Mouse (Mus musculus): ENCODE results near the gene Cideb. TPM values are rescaled to one million over a fixed set of nuclear protein-coding genes. Genes with fewer than 3 reads are reported as not detected.
A peak's percentile ranks its signal among the peaks of the same experiment; 100 is the strongest.

Cideb gene
- total and polyA plus RNA-seq, 3 experiments, result 0.53 to 2.4 TPM; not detected in 1

GRCm38 (mm10) chr14:55795380-55796163 is 37.3 kb upstream of the Cideb start (continued):
- TF ChIP-seq TAL1 (IDR thresholded peaks at IDR 0.05; ENCODE audit: low read length) (no peak; the same call in 1 of the 2 replicates), TCF12 (IDR thresholded peaks at IDR 0.05; ENCODE audit: low read depth, low read length) (peak; percentile 47; the same call in 1 of the 2 replicates), ELF1 (IDR thresholded peaks at IDR 0.05; ENCODE audit: low read depth, low read length) (peak; percentile 30; the same call in 1 of the 2 replicates)

GRCm38 (mm10) chr14:55793946-55794345 is 35.7 kb upstream of the Cideb start:
- no peaks in the 10 kb centered on the region for H3K79me2 ChIP-seq (ENCODE audit: control insufficient read depth, insufficient read depth, low read length, poor library complexity)
- H3K4me1 ChIP-seq (ENCODE audit: control insufficient read depth in 1 of 2, insufficient read depth in 2 of 2, low read length in 2 of 2), result peaks cover 2 to 13% of the 10 kb centered on the region in 2 experiments
- TF ChIP-seq RCOR1 (IDR thresholded peaks at IDR 0.05; ENCODE audit: low read depth, low read length) (peak; percentile 49; the same call in 1 of the 2 replicates), SIN3A (IDR thresholded peaks at IDR 0.05; ENCODE audit: low read length) (peak; percentile 14; the same call in 1 of the 2 replicates), USF1 (IDR thresholded peaks at IDR 0.05; ENCODE audit: low read depth, low read length) (no peak)
- H3K4me3 ChIP-seq (ENCODE audit: control insufficient read depth in 1 of 2, insufficient read depth in 1 of 2, low read depth in 2 of 2, low read length in 2 of 2), result no peak overlapping the region
- no peaks in the 10 kb centered on the region for H3K27me3 ChIP-seq (ENCODE audit: control insufficient read depth in 1 of 2, insufficient read depth in 2 of 2, low read length in 2 of 2)
- H3K9me3 ChIP-seq (replicated peaks; ENCODE audit: insufficient read depth, low read length), result no peaks in the 10 kb centered on the region
- peak; percentile 51 for DNase-seq (ENCODE audit: low read depth, low spot score)
- H3K9ac ChIP-seq (ENCODE audit: control insufficient read depth, low read depth, low read length, poor library complexity, severe bottlenecking), result no peak overlapping the region
- H3K27ac ChIP-seq (ENCODE audit: control insufficient read depth, low read depth, low read length), result no peak overlapping the region
- peaks cover 0 to 12% of the 10 kb centered on the region in 2 experiments; a peak in 2 of 4 replicates for H3K36me3 ChIP-seq (ENCODE audit: control insufficient read depth in 1 of 2, insufficient read depth in 2 of 2, low read length in 2 of 2)

- no peak for TF ChIP-seq BHLHE40 (IDR thresholded peaks at IDR 0.05; ENCODE audit: borderline replicate concordance, low read depth, low read length)
- TF ChIP-seq MXI1 (IDR thresholded peaks at IDR 0.05; ENCODE audit: low read depth, low read length), result no peak
- no peak for TF ChIP-seq MEF2A (IDR thresholded peaks at IDR 0.05; ENCODE audit: extremely low read depth, insufficient replicate concordance, low read depth, low read length, poor library complexity, severe bottlenecking)
- no peak for TF ChIP-seq GABPA (IDR thresholded peaks at IDR 0.05; ENCODE audit: low read depth, low read length)
- no peak for TF ChIP-seq MAZ (IDR thresholded peaks at IDR 0.05; ENCODE audit: low read depth, low read length)
- Histone ChIP-seq H3K27me3 (ENCODE audit: control insufficient read depth in 1 of 2, insufficient read depth in 2 of 2, low read length in 2 of 2) (no peaks in the 10 kb centered on the region), H3K4me1 (ENCODE audit: control insufficient read depth in 1 of 2, insufficient read depth in 2 of 2, low read length in 2 of 2) (peaks cover 2 to 13% of the 10 kb centered on the region in 2 experiments), H3K9ac (ENCODE audit: control insufficient read depth, low read depth, low read length, poor library complexity, severe bottlenecking) (no peak overlapping the region), H3K9me3 (replicated peaks; ENCODE audit: insufficient read depth, low read length) (no peaks in the 10 kb centered on the region), H3K79me2 (ENCODE audit: control insufficient read depth, insufficient read depth, low read length, poor library complexity) (no peaks in the 10 kb centered on the region; the same call in 1 of the 2 replicates), H3K27ac (ENCODE audit: control insufficient read depth, low read depth, low read length) (no peak overlapping the region), H3K4me3 (ENCODE audit: control insufficient read depth in 1 of 2, insufficient read depth in 1 of 2, low read depth in 2 of 2, low read length in 2 of 2) (no peak overlapping the region), H3K36me3 (ENCODE audit: control insufficient read depth in 1 of 2, insufficient read depth in 2 of 2, low read length in 2 of 2) (peaks cover 0 to 12% of the 10 kb centered on the region in 2 experiments; a peak in 2 of 4 replicates)
- DNase-seq (ENCODE audit: low read depth, low spot score), result no peak
Observed at GRCm38 (mm10) chr14:55793461-55793860, 35.2 kb upstream of the Cideb start.
